Mouse (Mus musculus) mature B cell (primary cell): ENCODE results near the gene Icosl.
"Not testable (repeated sequence)": the region's sequence is repeated elsewhere in the genome, so short reads cannot be mapped to it uniquely, and the experiment has no call there.

Source experiments
- in situ Hi-C: fragments of 300-500 bp; cut with MboI; formaldehyde crosslinking; loops from 2 replicates; pipeline ENCODE4 v1.14.3; 2019

Icosl gene

GRCm38 (mm10) chr10:78074151-78074550 is 5.0 kb downstream of the Icosl start:
- in situ Hi-C loops: no loop called here

GRCm38 (mm10) chr10:78074977-78075376 is 5.9 kb downstream of the Icosl start:
- in situ Hi-C loops: no loop called here

DNA sequence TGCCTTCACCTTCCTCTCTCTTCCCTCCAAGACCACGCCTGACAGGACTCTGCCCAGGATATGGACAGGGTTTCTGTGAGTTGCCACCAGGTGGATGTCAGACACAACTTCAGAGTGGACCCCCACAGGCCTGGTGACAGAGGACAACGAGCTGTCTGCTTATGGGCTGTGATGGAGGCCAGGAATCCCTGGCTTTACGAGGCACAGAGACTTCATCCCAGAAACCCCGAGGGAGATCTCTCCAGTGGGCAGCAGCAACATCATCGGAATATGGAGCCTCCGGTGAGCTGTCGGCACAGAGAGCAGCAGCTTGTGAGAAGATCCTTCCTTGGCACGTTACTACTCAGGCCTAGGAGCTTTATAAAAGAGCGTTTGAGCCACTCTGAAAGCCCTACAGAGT is 8.8 kb downstream of the Icosl start:
- in situ Hi-C loops: no loop called here

- in situ Hi-C loops: no loop called here
Observed at GRCm38 (mm10) chr10:78078276-78078675, 9.2 kb downstream of the Icosl start.

- in situ Hi-C loops: loop anchor here (5.0 kb wide), 1 partner anchor 67 kb away; no protein-coding TSS in a partner anchor
Observed at GRCm38 (mm10) chr10:78079955-78080591, 11.0 kb downstream of the Icosl start.

DNA sequence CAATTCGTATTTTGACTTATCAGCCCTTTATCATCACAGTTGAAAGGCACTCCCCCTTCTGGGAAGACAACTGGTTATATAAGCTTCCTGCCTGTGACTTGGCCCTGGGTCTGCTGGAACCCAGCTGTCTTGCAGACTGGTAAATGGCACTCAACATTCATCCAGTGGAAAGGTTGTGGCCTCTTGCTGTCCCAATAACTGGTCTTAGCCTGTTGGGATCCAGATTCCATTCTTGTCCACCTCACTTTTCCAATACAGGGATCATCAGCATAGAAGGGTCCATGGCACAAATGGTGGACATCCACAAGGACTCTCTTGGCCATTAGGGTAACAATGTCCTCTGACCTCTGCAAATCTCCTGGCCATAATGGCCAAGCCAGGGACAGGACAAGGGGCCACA is 15.0 kb downstream of the Icosl start:
- in situ Hi-C loops: loop anchor here (5.0 kb wide), 1 partner anchor 63 kb away; no protein-coding TSS in a partner anchor

DNA sequence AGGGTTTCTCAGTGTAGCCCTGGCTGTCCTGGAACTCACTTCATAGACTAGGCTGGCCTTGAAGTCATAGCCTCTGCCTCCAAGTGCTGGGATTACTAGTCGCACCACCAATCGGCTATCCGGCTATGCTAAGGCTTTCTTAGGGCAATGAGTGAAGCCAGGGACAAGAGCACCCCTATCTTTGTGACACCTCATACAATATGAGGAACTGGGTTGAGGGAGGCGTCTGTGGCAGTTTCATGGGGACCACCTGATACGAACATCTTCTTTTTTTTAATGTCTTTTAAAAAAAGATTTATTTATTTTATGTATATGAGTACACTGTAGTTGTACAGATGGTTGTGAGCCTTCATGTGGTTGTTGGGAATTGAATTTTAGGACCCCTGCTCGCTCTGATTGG is 16.6 kb downstream of the Icosl start:
- in situ Hi-C loops: no loop called here

DNA sequence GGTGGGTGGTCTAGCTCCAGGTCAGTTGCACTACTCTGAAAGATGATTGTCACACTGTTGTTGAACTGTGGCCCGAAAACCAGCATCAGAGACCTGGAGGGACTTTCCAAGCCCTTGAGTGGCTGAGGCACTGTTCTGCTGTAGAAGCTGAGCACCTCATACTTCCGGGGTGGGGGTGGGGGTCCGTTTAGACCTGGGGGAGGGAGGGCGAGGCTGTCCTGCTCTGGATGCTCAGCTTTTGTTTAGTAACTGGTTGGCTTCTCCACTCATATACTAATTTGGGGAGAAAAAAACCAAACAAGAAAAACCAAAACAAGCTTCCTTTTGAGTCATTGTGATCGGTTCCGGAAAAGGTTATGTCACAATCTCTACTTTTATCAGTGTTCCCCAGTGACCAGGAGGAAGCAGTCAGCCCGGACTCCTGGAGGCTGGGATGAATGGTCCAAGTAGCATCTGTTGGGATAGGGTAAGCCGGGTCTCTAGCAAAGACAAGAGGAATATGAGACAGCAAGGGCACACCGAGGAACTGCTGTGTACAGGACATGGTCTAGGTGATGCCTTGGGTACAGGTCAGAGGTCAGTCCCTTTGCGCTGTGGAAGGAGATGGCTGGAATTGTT is 17.5 kb downstream of the Icosl start:
- in situ Hi-C loops: no loop called here

DNA sequence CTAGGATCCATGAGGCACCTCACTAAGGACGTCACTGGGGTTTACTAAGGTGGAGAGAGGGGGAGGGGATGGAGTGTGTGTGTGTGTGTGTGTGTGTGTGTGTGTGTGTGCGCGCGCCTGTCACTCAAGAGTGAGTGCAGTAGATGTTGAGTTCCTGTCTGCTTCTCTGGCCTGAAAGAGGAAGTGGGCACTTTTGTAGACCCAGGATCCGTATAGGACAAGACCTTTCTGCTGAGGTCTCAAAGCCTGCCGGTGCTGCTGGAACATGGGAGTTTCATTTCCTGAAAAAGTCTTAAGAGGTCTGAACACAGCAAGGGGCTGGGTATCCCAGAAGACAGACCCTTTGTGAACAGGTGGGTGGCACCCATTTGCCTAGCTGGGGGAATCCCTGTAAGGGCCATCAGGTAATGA is 18.0 kb downstream of the Icosl start:
- in situ Hi-C loops: no loop called here

DNA sequence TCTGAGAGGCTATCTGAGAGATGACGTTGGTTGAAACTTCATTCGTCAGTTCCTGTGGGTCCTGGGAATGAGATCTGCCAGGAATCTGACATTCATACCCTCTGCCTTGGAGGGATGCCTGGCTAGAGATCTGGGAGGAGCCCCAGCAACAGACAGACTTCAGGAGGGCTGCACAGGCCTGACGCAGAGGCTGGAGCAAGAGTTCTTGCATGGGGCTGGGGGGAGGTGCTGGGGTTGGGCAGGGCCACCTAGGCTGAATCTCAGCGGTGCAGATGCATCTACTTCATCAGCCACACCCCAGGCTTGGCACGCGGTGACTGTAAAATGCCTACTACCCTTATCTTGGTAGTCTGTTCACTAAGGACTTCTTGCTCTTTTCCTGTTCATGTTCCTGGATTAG is 21.1 kb downstream of the Icosl start:
- in situ Hi-C loops: no loop called here

DNA sequence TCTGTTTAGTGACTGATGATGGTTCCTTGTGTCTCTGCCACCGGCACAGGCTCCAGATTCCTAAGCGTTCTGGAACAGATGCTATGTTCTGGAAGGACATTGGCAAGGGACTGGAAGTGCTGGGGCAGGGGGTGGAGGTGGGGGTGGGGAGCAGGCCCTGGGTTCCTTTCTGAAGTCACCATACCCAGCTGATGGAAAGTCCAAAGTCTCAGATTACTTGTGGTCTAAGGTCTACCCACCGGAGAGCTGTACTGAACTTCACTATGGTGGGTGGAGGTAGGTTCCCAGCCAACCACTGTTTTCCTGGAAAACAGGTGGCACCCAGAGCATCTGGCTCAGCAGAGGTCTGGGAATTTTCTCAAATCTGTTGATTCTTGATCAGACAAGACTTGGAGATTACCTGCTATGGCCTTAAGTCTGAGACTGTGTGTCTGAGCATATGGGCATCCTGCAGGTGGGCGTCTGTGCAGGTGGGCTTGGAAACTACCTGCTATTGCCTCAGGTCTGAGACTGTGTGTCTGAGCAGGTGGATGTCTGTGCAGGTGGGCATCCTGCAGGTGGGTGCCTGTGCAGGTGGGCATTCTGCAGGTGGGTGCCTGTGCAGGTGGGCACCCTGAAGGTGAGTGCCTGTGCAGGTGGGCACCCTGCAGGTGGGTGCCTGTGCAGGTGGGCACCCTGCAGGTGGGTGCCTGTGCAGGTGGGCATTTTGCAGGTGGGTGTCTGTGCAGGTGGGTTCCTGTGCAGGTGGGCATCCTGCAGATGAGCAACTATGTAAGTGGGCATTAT is 21.8 kb downstream of the Icosl start:
- in situ Hi-C loops: no loop called here

- in situ Hi-C loops: no loop called here
Observed at GRCm38 (mm10) chr10:78091865-78092724, 23.0 kb downstream of the Icosl start.

DNA sequence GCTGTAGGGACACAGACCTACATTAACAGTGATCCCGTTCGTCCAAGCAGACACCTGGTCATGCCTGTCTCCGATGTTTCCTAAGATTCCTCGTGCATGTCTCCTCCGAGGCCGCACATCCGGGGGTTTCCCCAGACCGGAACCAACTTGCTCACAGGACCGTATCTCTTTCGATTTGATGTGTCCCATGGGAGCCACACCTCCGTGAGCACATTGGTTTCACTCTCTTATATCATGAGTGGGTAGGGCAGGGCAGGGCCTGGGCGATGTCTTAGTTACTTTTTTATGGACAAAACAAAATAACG is 23.6 kb downstream of the Icosl start:
- in situ Hi-C loops: no loop called here

DNA sequence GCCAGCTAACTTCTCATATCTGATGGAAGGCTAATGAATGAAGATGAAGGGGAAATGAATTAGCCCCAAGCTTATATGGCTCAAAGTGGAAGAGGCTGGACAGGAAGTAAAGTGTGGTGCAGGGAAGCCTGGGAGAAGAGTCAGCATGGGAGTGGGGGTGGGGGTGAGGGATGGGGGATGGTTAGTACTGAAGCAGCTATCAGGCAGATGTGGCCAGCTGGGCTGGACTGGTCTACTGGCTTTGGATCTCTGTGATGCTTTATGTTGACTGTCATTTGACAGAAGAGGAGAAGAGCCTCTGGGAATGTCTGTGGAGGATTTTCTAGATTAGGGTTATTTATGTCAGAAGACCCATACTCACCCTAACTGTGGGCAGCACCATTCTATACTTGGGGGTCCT is 26.1 kb downstream of the Icosl start:
- in situ Hi-C loops: no loop called here

GRCm38 (mm10) chr10:78095954-78096931 is 27.1 kb downstream of the Icosl start:
- in situ Hi-C loops: no loop called here

- in situ Hi-C loops: not testable (repeated sequence)
Observed at GRCm38 (mm10) chr10:78099860-78100259, 30.8 kb downstream of the Icosl start.

GRCm38 (mm10) chr10:78100989-78101780 is 32.1 kb downstream of the Icosl start:
- in situ Hi-C loops: no loop called here

GRCm38 (mm10) chr10:78104555-78105490 is 35.7 kb downstream of the Icosl start:
- in situ Hi-C loops: no loop called here

DNA sequence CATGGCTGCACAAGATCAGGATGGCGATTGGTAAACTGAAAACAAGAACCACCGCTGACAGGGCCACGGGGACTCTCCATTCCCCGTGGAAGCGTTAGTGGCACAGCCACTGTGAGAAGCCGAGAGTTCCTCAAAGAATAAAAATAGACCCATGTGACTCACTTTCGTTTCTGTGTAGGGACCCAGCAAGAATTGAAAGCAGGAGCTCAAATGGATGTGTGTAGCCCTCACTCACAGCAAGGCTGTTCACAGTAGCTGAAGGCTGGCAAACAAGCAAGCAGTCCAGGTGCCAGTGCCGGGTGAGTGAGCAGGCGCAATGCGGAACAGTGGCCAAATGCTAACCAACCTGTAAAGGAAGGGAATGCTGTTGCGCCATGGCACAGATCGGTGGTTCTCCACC is 36.4 kb downstream of the Icosl start:
- in situ Hi-C loops: no loop called here
